Mouse (Mus musculus) retina, adult 2 months (tissue): ENCODE results near the gene Sh3pxd2b.

Experiments used
- DNase-seq: peaks from one replicate; pipeline ENCODE4 v3.0.0-alpha.2; 2012; ENCODE audit warnings: low read depth, low spot score

Gene Sh3pxd2b

DNA sequence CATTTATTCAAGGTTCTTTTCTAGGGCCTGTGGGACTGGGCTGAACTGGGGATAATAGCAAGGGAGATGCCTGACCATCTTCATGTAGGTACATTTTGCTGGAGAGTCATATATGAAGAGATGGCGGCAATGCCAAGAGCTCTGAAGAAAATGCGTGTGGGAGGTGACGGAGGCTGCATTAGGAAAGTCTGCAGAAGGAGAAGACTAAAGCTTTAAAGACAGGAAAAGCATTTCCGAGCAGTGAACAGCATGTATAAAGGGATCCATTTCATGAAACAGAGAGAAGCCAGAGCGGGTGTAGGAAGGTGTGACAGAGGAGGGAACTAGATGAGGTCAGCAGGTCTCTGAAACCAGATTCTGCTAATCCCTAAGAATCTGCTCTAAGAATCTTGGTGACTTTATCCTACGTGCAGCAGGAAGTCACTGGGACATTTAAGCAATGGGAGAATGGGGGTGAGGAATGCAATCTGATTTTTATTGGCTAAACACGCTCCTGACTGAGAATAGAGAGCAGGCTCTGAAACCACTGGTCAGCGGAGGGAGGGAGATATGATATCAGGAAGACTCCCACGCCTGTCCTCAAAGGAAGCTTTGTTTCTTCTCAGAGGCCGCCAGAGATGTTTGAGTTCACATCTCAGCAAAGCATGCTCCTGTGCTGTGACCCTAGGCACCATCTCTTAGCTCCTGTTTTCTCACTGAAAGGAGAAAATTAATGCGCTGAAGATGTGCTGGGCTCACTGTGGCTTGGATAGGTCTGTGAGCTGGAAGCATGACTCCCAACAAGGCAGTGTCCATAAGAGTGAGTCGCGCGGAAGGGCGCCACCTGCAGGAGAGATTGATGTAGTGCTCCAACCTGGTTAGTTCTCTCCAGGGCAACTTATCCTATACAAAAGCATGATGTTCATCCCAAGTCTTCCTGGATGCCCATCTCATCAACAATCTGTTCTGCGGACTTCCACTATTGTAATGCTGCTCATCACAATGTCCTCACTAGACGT is 6.8 kb upstream of the Sh3pxd2b start:
- DNase-seq: no peak

DNA sequence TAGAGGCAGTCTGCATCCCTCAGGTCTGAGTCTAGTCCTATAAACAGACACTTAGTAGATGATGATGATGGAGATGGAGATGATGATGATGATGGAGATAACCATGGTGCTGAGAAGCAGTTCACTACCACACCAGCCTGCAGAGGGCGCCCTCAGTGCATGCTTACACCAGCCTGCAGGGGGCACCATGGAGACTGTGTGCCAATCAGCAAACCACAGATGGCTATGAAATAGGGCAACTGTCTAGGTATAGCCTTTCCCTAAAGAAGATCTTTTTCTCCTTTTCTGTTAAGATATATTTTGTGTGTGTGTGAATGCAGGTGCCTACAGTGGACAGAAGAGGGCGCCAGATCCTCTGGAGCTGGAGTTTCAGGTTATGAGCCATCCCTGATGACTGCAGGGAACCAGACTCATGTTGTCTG is 4.8 kb upstream of the Sh3pxd2b start:
- DNase-seq: no peak

DNA sequence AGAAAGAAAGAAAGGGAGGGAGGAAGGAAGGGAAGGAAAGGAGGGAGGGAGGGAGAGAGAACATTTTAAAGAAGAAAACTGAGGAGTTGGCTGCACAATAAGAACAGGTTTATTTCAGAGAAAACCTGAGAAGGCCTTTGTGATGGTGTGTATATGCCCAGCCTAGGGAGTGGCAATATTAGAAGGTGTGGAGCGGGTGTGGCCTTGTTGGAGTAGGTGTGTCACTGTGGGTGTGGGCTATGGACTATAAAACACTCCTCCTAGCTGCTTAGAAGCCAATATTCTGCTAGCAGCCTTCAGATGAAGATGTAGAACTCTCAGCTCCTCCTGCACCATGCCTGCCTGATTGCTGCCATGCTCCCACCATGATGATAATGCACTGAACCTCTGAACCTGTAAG is 4.3 kb upstream of the Sh3pxd2b start:
- DNase-seq: no peak

DNA sequence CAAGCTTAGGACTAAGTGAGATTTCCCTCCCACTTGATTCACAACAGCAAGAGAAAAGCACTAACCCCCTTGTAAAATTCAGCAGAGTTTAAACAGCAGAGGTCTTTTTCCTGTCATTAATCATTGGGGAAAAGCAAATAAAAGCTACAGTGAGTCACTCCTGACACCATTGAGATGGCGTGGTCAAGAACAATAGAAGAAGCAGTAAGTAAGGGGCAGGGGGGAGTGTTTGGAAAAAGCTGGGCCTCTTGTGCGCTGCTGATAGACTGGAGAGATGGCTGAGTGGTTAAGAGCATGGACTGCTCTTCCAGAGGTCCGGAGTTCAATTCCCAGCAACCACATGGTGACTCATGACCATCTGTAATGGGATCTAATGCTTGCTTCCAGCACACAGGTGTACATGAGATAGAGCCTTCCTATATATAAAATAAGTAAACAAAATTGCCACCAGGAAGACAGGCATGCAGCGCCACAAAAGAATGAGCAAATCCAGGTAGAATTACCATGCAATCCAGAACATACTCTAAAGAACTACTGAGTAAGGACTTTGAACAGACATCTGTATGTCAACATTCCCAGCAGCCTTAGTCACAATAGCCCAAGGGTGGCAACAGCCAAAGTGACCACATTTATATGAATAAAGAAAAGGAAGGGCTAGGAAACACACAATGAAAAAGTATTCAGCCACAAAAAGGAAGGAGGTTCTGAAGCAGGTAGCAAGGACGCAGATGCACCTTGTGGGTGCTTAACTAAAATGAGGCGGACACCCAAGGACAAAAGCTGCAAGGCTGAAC is 1.9 kb upstream of the Sh3pxd2b start:
- DNase-seq: no peak

DNA sequence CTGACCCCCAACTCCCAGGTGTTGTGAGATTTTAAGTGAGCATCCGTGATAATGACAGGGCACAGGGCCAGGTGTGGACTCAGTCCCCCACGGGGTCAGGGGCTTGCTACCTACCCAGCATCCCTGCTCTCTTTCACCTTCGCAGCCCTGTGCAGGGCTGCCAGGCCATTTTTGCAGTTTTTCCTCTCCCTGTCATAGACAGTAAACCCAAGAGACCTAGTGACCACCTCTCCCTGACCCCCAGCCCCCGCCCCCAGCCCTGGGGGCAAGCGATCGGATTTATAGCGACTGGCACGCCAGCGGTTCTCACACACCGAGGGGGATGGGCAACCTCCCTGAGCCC is 385 bp upstream of the Sh3pxd2b start:
- no peak for DNase-seq

DNA sequence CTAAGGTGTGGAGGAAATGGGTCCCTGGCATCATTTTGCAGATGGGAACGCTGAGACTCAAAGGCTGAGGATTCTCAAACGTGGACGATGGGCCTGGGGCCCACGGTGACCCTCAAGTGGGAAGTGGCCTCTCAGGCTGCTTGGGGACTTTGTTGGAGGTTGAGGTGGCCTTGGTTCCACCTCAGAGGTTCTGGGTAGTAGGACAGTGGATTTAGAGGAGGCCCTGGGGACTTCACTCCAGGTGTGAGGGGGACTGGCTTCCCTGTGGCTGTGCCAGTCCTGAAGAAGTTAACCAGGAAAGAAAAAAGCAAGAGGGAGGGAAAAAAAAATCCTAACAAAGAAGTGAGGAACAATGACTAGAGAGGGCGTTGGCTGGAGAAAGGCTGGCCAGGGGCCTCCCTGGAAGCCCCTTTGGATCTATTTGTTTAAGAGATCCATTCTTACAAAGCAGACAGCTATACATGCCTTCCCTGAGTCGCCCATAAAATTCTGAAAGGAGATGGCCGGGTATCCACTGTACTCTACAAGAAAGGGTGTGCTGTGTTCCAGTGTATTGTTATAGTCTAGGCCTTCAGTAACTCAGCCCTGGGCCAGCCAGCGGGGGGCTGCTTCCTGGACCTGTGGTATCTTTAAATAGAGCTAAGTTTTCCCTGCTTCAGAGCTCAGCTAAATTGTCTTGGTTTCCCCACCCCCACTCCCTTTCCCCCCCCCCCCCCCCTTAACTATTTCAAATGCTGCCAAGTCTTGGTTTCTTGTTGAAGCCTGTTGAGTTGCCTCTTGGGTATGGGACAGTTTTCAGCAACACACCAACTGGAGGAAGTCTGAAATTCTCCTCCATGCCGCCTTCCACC is 1.0 kb downstream of the Sh3pxd2b start:
- no peak for DNase-seq

DNA sequence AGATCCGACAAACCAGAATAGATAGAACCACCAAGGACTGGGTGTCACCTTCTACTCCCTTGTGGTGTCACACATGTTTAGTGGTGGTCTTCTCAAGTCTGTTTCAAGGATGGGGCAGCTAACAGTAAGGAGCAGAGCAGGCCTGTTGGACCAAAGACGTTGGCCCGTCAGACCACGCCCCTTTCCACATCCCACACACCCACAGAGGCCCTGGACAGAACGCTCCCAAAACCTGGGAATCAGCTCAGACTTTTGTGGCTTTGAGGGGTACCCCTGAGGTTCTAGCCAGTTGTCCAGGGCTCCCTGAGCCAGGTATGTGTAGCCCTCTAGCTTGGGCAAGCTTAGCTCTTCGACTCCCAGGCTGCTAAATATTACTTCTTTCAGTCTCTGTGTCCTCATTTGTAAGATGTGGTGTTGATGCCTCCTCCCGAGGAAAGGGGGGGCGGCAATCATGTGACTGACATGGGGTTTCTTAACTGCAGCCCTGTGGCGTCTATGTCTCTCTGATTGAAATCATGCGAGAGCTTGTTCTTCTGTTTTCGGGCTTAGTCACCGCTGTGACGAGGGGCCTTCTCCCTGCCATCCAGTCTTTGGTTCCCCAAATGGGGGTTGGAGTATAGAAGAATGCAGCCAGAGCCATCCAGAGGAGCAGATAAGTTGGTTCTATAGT is 1.8 kb downstream of the Sh3pxd2b start:
- DNase-seq: no peak

DNA sequence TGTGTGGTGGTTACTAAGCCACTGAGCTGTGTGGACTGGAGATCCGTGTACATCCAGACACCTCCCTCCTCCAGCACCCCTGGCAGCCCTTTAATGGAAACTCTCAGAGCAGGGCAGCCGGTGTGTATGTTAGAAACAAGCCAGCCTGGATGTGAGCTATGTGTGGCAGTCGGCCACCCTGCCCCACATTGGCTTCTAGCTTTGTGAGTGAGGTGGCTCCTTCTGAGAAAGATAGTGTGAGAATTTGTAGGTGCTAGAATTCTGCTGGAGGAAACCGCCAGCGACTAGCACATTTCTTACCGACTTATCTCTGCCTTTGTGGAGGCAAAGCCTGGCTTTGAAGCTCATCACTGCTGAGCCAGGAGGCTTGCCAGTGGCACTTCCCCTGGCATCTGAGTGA is 5.3 kb downstream of the Sh3pxd2b start:
- DNase-seq: no peak

DNA sequence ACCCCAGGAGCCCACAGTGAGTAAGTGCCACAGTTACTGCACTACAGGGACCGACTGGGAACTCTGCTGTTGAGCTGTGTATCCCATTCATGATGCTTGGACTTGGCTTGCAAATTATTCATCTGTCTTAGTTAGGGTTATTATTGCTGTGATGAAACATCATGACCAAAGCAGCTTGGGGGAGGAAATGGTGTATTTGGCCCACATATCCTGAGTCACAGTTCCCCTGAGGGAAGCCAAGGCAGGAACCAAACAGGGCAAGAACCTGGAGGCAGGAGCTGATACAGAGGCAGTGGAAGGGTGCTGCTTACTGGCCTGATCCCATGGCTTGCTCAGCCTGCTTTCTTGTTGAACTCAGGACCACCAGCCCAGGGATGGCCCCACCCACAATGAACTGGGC is 7.8 kb downstream of the Sh3pxd2b start:
- no peak for DNase-seq

DNA sequence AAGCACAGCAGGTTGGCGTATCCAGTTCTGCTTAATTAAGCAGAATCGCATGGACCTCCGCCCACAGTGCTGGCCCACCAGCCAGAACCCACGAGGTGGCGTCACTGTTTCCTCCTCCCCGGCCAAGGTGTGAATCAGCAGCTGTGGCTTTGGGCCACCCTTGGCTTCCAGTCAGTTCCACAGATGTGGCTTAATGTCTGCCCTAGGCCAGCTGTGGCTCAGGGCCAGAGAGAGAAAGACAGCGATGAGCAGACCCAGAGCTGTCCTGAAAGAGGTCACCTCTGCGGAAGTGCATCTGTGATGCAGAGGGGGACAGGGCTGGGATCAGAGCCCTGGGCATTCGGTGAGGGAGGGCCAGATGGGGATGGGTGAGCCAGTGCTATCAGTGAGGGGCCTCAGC is 10.1 kb downstream of the Sh3pxd2b start:
- peak; percentile 15 for DNase-seq

DNA sequence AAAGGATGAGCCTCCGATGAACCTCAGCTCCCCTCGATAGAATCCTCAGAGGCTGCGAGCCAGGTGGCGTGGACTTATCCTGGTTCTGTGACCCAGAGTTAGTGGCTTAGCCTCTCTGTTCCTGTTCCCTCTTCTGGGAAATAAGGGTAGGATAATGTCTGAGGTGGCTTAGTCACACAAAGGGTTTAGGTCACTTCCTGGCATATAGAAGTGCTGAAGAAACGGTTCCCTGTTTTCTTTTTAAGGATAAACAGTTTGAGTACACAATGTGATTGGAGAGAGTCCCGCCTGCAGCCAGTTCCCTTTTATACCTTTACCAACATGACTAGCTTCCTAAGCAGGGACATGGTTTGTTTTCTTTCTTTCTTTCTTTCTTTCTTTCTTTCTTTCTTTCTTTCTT is 10.8 kb downstream of the Sh3pxd2b start:
- no peak for DNase-seq

DNA sequence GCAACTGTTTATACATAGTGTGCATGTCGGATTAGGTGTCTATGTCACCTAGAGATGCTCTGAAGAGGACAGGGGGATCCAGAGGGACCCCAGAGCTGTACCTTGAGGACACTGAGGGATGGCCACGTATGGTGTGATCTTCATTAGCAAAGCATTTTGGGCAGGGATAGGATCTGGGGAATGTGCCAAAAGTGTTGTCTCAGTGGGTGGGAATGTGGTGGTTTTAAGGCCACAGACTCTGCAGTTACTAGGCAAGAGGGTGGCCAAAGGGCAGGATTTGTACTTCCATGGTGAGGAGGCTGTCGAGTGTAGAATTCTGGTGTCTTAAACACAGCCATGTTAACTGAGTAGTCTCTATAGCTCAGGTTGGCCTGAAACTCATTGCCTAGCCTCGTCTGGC is 11.9 kb downstream of the Sh3pxd2b start:
- no peak for DNase-seq

DNA sequence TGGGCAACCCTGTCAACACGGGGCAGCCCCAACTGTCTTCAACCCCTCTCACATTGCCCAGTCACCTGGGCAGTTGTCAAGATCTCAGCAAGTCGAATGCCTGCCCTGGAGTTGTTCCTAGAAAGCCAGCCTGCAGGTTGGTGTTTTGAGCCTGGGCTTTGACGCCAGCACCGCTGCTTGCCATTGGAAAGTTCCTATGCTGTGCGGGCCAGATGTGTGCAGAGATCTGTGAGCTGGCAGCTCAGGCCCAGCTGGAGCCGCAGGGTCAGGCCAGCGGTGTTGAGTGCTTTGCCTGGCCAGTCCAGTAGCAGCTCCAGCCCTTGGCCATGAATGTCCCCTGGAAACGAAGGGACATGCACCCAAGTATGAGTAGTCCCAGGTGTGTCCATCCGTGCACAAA is 14.2 kb downstream of the Sh3pxd2b start:
- no peak for DNase-seq

DNA sequence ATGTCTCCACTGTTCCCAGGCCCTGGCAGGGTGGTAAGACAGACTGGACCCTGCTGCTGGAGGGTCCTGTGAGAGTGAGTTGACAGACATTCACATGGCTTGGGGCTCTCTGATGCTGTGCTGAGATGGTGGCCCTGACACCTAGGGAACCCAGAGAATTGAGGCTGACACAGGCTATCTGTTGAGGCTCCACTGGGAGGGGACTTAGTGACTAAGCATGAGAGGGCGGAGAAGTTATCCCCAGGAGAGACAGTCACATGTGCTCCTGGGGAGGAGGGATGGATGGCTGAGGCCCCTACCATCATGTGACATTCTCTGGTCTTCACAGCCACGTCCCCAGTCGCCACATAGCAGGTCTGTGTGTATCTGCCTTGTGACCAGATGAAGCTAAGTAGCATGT is 15.6 kb downstream of the Sh3pxd2b start:
- no peak for DNase-seq

DNA sequence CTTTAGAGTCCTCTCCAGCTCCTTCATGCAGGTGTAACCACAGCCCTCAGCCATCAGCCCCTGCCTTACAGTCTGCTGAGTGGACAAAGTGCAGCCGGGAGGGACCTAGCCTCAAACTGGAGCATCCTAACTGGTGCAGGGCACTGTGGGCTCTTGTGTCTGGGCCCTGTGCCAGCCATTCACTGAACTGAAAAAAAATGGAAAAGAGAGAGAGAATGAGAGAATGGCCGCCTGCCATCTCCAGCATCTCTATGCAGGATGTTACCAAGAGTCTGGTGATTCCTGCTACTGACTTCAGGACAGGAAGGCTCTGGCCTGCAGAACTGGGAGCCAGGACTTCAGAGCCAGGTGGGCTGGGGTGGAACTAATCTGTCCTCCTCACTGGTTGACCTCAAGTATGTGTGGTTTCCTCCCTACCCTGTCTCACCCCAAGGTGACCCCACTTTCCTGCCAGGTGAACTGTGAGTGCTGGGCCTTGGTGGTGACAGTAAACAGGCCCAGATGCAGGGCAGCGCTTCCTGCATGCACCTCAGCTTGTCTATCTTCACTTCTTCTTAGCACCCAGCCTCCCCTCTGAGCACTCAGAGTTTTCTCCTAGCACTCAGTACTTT is 16.1 kb downstream of the Sh3pxd2b start:
- DNase-seq: no peak

DNA sequence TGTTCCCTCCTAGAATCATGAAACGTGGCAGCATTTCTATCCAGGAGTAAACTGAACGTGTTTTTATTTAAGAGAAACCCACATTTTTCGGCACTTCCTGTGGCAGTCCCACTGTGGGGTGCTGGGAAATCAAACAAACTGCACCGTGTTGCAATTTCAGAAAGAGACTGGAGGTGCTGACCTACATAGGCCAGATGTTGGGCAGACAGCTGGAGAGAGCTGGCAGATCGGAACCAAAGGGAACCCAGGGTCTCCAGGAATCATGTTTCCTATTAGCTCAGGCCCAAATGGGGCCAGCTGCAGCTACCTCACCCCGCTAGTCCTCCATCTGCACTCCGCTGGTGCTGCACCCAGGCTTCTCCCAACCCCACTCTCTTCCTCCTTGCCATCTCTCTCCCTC is 16.8 kb downstream of the Sh3pxd2b start:
- no peak for DNase-seq

DNA sequence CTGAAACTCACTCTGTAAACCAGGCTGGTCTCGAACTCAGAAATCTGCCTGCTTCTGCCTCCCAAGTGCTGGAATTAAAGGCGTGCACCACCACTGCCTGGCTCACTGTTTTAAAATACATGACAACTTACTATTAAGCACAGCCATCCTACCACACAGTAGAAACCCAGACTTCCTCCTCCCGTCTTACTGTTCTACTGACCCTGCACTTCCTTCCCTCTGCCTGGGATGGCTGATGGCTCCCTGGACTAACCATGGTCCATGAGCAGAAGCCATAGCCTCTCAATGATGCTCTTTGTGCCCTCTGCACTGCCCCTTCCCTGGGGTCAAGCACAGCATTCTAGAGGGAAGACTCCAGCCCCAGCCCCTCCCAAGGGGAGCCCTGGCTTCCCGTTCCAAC is 17.9 kb downstream of the Sh3pxd2b start:
- no peak for DNase-seq

DNA sequence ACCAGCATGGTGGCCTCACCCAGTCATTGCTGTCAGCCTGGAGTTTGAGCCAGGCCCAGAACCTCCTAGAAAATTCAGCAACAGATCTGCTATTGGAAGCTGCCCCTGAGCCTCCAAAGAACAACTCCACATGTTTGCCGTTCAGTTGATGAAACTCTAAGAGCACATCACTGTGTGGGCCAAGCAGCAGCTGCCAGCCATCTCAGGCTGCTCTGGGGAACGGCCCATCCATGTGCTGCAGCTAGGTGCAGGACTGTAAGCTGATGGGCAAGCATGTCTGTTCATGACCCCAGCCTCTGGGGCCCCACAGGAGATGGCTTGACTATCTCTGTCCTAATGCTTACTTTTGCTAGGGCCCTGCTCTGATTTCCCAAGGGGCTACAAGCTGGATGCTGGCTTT is 19.4 kb downstream of the Sh3pxd2b start:
- DNase-seq: no peak

DNA sequence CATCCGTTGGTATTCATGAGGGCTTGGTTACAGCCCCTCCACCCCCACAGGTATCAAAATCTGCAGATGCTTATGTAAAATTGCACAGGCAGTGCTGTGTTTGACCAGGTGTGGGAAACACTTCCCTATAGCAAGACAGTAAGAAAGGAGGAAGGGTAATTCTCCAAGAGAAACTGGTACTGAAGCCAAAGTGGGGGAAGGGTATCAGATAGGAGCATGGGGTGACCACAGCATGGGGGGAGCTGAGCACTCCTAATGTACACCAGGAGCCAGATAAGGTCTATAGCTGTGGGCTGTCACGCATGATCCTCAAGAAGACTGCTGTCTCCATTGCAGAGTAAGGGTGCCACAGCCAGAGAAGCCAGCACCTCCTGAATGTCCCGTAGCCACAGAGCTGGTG is 21.4 kb downstream of the Sh3pxd2b start:
- DNase-seq: no peak

DNA sequence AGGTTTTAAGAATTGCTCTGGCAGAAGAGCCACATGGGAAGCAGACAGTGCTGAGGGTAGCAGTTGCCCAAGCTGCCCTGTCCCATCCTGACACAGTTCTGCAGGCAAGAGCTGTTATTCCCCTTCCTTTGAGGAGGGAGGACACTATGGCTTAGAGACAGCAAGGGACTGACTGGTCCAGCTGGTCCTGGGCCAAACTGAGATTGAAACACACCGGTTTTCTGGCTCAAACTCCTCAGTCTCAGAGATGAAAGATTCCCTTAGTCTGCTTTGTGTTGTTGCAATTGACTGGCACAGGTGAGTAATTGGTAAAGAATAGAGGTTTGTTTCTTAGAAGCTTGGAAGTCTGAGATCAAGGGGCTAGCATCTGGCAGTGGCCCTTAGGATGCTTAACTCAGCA is 23.3 kb downstream of the Sh3pxd2b start:
- DNase-seq: no peak
